Mouse (Mus musculus) right cerebral cortex, adult 18-20 months (tissue): ENCODE measurements at regions not wholly inside any gene's neighbourhood (a gene's known extent, or its start where the extent isn't known, plus 50 kb on each side); places are given as distances from the start of the nearest gene placed in this dataset.
A peak's percentile ranks its signal among the peaks of the same experiment; 100 is the strongest.

Experiments
- DNase-seq: peaks from one replicate; pipeline ENCODE4 v3.0.0; 2022; ENCODE audit warnings: mixed read lengths

DNA sequence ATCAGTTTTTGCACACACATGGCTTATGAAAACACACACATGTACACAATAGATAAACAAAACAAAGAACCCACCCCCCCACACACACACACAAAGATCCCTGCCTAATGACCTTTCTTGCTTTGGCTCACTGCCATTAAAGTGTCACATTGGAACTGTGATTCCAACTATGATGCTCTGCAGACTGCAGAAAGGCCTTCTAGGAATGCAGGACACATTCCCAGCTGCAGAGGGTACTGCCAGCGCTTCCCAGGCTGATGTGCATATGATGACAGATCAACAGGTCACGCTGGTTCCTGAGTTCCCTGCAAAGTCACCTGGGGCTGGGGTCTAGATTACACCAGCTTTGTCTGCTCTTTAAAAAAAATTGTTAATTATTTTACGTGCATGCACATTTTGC, 68.1 kb upstream of the Ppm1j start:
- no peak for DNase-seq

DNA sequence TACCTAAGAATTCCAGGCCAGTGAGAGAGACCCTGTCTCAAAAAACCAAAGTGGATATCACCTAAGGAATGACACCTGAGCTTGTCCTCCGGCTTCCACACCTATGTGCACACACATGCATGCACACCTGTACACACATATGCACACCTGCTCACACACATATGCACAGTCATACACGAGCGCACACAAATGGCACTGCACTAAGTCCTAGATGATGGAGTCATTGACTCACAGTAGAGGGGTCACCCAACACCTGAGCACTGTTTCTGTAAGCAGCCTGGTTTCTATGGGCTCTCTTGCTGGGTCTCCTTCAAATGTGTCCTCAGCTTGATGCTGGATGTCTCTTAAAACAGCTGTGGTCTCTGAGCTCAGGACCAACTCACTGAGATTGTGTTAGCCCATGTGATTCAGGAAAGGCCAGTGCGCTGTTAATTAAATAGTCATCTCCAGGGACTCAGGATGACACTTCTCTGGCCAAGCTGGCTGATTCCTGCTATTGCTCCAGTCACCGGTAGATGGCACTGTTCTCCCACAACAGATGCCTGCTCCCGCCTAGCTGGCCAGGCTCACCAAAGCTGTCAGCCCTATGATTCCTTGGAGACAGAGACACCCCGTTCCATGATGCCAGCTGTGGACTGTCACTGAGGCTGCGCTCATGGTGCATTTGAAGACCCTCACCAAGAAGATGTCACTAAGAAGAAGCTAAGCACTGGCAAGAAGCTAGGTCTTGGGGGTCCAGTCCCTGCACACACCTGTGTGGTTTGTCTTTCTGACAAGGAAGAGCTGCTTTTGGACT, 66.8 kb upstream of the Ppm1j start:
- peak; percentile 61 for DNase-seq

DNA sequence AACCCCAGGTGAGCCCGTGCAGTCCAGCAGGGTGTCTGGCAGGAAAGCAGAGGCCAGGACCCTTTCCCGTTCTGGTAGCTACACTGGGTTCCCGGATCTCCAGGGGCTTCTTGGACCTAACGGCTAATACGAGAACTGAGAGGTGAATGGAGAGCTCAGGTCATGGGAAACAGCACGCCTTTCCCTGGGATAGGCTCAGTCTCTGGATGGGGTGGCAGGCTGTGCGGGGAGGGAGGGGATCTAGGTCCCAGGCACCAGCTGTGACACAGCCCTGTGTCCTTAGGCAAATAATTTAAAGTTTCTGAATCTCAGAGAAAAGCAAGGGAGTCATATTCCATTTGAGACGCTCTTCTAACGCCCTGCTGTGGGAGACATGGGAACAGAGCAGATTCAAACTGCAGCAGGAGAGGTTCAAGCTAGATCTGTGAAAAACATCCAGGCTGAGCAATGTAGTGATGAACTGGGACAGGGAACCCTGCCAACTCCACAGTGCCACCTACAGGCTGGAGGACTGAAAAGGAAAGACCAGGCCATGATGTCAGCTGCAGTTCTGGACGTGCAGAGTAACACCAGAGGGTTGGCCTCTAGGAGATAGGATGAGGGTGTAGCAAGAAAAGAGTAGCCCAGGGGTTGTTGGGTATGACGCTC, 66.1 kb upstream of the Ppm1j start:
- DNase-seq, result no peak
